Mouse (Mus musculus): ENCODE results near the gene Vps13d. TPM values are rescaled to one million over a fixed set of nuclear protein-coding genes. Genes with fewer than 3 reads are reported as not detected.

The Vps13d gene
- polyA plus RNA-seq, 1 experiment from 2014 or later: 76.6 TPM

DNA sequence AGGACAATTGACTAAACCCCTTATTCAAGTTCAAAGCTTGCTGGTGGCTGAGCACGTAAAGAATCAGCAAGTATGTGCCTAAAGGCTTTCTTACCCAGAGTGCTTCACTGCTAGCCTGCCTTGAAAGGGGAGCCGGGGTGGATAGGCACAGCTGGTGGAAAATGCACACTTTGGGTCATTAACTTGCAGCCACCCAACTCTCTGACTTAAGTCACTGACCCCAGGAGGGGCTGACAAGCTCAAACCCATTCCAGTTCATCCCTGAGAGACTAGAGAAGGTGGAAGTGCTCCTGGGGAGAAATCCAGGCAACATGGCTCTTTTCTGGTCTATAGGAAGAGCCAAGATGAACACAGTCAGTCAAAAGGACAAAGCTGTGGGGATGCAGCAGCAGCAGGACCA, 219.3 kb downstream of the Vps13d start:
- peak overlapping the region; percentile 100 for H3K27ac ChIP-seq
- peaks cover 43% of the 10 kb centered on the region; the same call in 1 of the 2 replicates for H3K79me2 ChIP-seq (ENCODE audit: inconsistent target)
- WGBS (ENCODE audit: missing documents): 92% methylated on average over 2 of the region's 2 CpGs
- H3K36me3 ChIP-seq (ENCODE audit: inconsistent target): no peaks in the 10 kb centered on the region
- no peak overlapping the region for H3K4me3 ChIP-seq (ENCODE audit: inconsistent target)

- no peak overlapping the region for H3K4me3 ChIP-seq (ENCODE audit: inconsistent target)
- H3K36me3 ChIP-seq (ENCODE audit: inconsistent target): no peaks in the 10 kb centered on the region
- peak overlapping the region; percentile 100 for H3K27ac ChIP-seq
- 33% methylated on average over 3 of the region's 3 CpGs for WGBS (ENCODE audit: missing documents)
- H3K79me2 ChIP-seq (ENCODE audit: inconsistent target): peaks cover 36% of the 10 kb centered on the region; the same call in 1 of the 2 replicates
These were observed 220.3 kb downstream of the Vps13d start for GRCm38 (mm10) chr4:144974458-144974857.

GRCm38 (mm10) chr4:144972948-144973720, 221.7 kb downstream of the Vps13d start:
- WGBS (ENCODE audit: missing documents): 82% methylated on average over 5 of the region's 6 CpGs
- Histone ChIP-seq H3K79me2 (ENCODE audit: inconsistent target) (peaks cover 23% of the 10 kb centered on the region; the same call in 1 of the 2 replicates), H3K27ac (peak overlapping the region; percentile 100), H3K4me3 (ENCODE audit: inconsistent target) (no peak overlapping the region), H3K36me3 (ENCODE audit: inconsistent target) (no peaks in the 10 kb centered on the region)

- H3K79me2 ChIP-seq (ENCODE audit: inconsistent target): peaks cover 19% of the 10 kb centered on the region; the same call in 1 of the 2 replicates
- WGBS (ENCODE audit: missing documents): 0% methylated on average over 2 of the region's 2 CpGs
- H3K4me3 ChIP-seq (ENCODE audit: inconsistent target): no peak overlapping the region
- H3K27ac ChIP-seq: peak overlapping the region; percentile 100
- H3K36me3 ChIP-seq (ENCODE audit: inconsistent target): no peaks in the 10 kb centered on the region
These were observed 223.8 kb downstream of the Vps13d start for GRCm38 (mm10) chr4:144971048-144971447.

DNA sequence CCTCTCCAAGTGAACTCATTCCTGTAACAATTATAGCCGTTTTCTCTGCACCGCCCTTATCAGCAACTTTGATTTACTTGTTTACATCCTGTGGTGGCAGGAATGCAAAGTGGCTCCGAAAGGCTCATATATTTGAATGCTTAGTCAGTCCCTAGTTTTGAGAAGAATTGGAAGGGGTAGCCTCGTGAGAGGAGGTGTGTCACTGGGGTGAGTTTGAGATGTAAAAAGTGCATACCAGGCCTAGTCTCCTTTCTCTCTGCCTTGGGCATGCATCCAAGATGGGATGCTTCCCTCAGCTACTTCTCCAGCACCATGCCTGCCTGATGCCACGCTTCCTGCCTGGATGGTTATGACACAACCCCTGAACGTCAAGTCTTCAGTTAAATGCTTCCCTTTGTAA, 225.8 kb downstream of the Vps13d start:
- Histone ChIP-seq H3K4me3 (ENCODE audit: inconsistent target) (no peak overlapping the region), H3K27ac (peak overlapping the region; percentile 100), H3K36me3 (ENCODE audit: inconsistent target) (no peaks in the 10 kb centered on the region), H3K79me2 (ENCODE audit: inconsistent target) (peaks cover 6% of the 10 kb centered on the region; the same call in 1 of the 2 replicates)
- WGBS (ENCODE audit: missing documents): 44% methylated on average over 6 of the region's 6 CpGs

DNA sequence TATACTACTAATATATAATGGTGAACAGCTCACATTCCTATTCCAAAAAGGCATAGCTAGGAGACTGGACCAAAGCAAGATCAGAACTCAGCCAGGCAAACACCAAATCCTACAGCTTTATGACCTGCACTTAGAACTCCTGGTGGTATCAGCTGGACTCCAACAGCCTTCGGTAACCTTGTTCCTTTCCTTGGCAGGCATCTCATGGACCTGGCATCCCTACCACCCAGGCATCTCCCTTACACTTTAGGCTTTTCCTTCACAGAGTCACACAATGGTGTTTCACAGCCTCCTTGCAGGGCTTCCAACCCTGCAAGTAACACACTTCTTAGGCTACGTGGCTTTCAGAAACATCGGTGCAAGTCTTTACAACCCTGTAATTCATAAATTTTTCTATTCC, 226.4 kb downstream of the Vps13d start:
- 93% methylated on average over 2 of the region's 3 CpGs for WGBS (ENCODE audit: missing documents)
- Histone ChIP-seq H3K27ac (peak overlapping the region; percentile 100), H3K79me2 (ENCODE audit: inconsistent target) (peaks cover 6% of the 10 kb centered on the region; the same call in 1 of the 2 replicates), H3K36me3 (ENCODE audit: inconsistent target) (no peaks in the 10 kb centered on the region), H3K4me3 (ENCODE audit: inconsistent target) (no peak overlapping the region)

DNA sequence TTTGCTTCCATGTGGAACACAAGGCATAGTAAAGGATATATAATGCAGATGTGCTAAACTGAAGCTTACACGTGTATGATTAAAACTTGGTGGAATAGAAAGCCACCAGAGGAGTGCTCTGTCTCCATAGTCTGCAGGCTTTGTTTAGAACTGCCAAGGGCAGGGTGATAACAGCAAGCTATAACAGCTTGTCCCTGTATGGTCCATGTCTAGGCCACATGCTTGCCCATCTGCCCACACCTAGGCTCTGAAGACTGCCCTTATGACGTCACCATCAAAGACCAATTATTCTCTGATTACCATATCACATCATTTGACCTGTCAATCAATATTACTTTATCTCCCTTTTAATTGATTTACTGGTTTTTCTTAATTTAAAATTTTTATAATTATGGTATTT, 229.6 kb downstream of the Vps13d start:
- 92% methylated on average over 2 of the region's 2 CpGs for WGBS (ENCODE audit: missing documents)
- Histone ChIP-seq H3K4me3 (ENCODE audit: inconsistent target) (no peak overlapping the region), H3K27ac (no peak overlapping the region)

DNA sequence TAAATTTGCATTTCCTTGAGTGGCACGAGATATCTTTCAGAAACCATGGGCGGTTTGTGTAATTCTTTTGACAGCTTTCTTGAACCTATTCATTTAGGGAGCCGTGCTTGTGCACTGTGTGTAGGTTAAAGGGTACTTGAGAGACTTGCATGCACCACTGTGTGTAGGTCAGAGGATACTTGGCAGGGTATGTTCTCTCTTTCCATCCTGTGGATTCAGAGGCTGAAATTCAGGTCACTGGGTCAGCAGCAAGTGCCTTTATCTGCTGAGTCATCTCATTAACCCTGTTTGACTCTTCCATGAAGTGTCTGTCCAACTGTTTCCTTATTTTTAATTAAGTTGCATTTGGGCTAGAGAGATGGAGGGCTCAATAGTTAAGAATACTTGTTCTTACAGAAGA, 233.1 kb downstream of the Vps13d start:
- no peaks in the 10 kb centered on the region for H3K79me2 ChIP-seq (ENCODE audit: inconsistent target)
- 91% methylated on average over 3 of the region's 3 CpGs for WGBS (ENCODE audit: missing documents)
- H3K27ac ChIP-seq: no peak overlapping the region
- no peaks in the 10 kb centered on the region for H3K36me3 ChIP-seq (ENCODE audit: inconsistent target)
- H3K4me3 ChIP-seq (ENCODE audit: inconsistent target): no peak overlapping the region

More for the DNA sequence above, 229.6 kb downstream of the Vps13d start:
- Histone ChIP-seq H3K36me3 (ENCODE audit: inconsistent target) (no peaks in the 10 kb centered on the region), H3K79me2 (ENCODE audit: inconsistent target) (no peaks in the 10 kb centered on the region)

GRCm38 (mm10) chr4:144961232-144961631, 233.6 kb downstream of the Vps13d start:
- Histone ChIP-seq H3K4me3 (ENCODE audit: inconsistent target) (no peak overlapping the region), H3K79me2 (ENCODE audit: inconsistent target) (no peaks in the 10 kb centered on the region), H3K27ac (no peak overlapping the region), H3K36me3 (ENCODE audit: inconsistent target) (no peaks in the 10 kb centered on the region)
- whole genome bisulfite sequencing (ENCODE audit: missing documents): 93% methylated on average over 4 of the region's 4 CpGs

DNA sequence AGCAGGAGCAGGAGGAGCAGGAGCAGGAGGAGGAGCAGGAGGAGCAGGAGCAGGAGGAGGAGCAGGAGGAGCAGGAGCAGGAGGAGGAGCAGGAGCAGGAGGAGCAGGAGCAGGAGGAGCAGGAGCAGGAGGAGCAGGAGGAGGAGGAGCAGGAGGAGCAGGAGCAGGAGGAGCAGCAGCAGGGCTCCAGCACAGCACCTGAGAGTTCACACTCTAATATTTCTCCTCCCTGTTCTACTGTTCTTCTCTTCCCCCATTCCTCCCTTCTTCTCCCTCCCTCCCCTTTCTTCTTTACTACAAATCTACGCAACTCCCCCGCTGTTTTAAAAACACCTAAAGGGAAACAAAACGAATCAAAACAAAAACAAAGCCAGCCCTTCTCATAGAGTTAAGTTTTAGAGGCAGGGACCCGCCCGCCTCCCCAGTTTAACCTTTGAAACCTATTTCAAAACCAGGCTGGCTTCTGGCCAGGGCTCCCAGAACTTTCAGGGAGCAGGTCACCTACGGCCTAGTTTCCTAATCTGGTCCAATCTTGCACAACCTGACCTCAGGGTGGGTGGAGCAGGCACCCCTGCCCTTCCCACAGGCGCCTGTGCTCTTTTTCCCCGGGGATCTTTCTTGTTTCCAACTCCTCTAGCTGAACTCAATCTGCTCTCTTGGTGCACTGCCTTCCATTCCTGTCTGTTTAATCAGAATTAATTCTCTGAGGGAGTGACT, 234.5 kb downstream of the Vps13d start:
- 79% methylated on average over 8 of the region's 8 CpGs for WGBS (ENCODE audit: missing documents)
- Histone ChIP-seq H3K79me2 (ENCODE audit: inconsistent target) (no peaks in the 10 kb centered on the region), H3K4me3 (ENCODE audit: inconsistent target) (no peak overlapping the region), H3K27ac (no peak overlapping the region), H3K36me3 (ENCODE audit: inconsistent target) (no peaks in the 10 kb centered on the region)

- Histone ChIP-seq H3K79me2 (ENCODE audit: inconsistent target) (no peaks in the 10 kb centered on the region), H3K27ac (no peak overlapping the region), H3K36me3 (ENCODE audit: inconsistent target) (no peaks in the 10 kb centered on the region), H3K4me3 (ENCODE audit: inconsistent target) (no peak overlapping the region)
- WGBS (ENCODE audit: missing documents): 91% methylated on average over 2 of the region's 2 CpGs
These were observed 237.1 kb downstream of the Vps13d start for GRCm38 (mm10) chr4:144957721-144958120.

- 89% methylated on average over 4 of the region's 4 CpGs for WGBS (ENCODE audit: missing documents)
- H3K79me2 ChIP-seq (ENCODE audit: inconsistent target): no peaks in the 10 kb centered on the region
- no peak overlapping the region for H3K4me3 ChIP-seq (ENCODE audit: inconsistent target)
- no peaks in the 10 kb centered on the region for H3K36me3 ChIP-seq (ENCODE audit: inconsistent target)
- H3K27ac ChIP-seq: no peak overlapping the region
These were observed 237.6 kb downstream of the Vps13d start for GRCm38 (mm10) chr4:144957186-144957585.

- Histone ChIP-seq H3K36me3 (ENCODE audit: inconsistent target) (no peaks in the 10 kb centered on the region), H3K79me2 (ENCODE audit: inconsistent target) (no peaks in the 10 kb centered on the region), H3K4me3 (ENCODE audit: inconsistent target) (no peak overlapping the region), H3K27ac (no peak overlapping the region)
- WGBS (ENCODE audit: missing documents): 45% methylated on average over 1 of the region's 1 CpGs
These were observed 238.5 kb downstream of the Vps13d start for GRCm38 (mm10) chr4:144956293-144956692.

DNA sequence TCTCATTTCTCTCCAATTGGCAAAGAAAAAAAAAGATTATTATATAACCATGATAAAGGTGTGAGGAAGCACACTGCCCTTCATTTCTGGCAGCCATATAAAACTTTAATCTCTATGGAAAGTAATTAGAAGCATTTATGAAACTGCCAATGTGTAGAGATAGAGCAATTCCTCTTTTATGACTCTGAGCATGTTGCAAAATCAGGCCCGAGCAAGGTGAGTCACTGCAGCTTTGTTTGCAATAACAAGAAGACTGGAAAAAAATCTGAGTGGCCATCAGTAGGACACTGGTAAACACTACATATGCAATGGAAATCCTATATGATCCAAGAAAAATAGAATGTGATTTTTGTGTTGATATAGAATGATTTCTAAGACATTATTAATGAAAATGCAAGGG, 238.9 kb downstream of the Vps13d start:
- WGBS (ENCODE audit: missing documents): 5% methylated on average over 1 of the region's 1 CpGs
- Histone ChIP-seq H3K36me3 (ENCODE audit: inconsistent target) (no peaks in the 10 kb centered on the region), H3K27ac (no peak overlapping the region), H3K79me2 (ENCODE audit: inconsistent target) (no peaks in the 10 kb centered on the region), H3K4me3 (ENCODE audit: inconsistent target) (no peak overlapping the region)

GRCm38 (mm10) chr4:144953421-144953820, 241.4 kb downstream of the Vps13d start:
- Histone ChIP-seq H3K36me3 (ENCODE audit: inconsistent target) (no peaks in the 10 kb centered on the region), H3K27ac (no peak overlapping the region), H3K4me3 (ENCODE audit: inconsistent target) (no peak overlapping the region), H3K79me2 (ENCODE audit: inconsistent target) (no peaks in the 10 kb centered on the region)
- 75% methylated on average over 1 of the region's 1 CpGs for WGBS (ENCODE audit: missing documents)
